Comparison of ENCODE assay signal across 8 mouse cellular contexts in the genomic region with DNA sequence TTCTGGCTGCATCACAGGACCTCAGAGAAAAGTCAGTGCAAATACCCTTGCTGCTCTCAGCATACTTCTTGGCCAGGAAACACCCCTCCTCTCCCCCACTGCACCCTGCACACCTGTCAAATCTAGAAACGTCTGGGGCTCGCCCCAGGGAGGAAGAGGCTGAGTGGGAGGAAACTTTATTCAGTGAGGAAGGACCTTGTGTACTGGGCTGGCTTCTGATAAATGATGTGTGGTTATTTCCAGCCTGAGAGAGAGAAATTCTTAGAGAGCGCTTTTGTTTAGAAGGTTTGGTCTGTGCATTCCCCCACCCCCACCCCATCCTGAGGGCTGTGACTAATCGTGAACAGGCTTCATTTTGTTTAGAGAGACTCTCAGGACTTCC.
DNase-seq lines count a peak whose midpoint lies in the region; ATAC-seq lines count a peak whose summit lies in the region.

No protein-coding gene starts in this region.

- ATAC-seq in forebrain, embryonic 14.5 days, result no peak
- ATAC-seq in forebrain, embryonic 13.5 days, result no peak
- ATAC-seq in embryonic facial prominence, embryonic 15.5 days (ENCODE audit: insufficient number of reproducible peaks, low FRiP score, low TSS enrichment, low read depth), result peak; percentile 41
- no peak for ATAC-seq in erythroid progenitor cell, adult 5-6 weeks (replicated peaks; ENCODE audit: low FRiP score, poor library complexity, severe bottlenecking)

- no peak overlapping the region for H3K4me3 ChIP-seq in forebrain, embryonic 14.5 days (ENCODE audit: low read depth, low read length)
- no peak overlapping the region for H3K4me3 ChIP-seq in forebrain, embryonic 13.5 days
- H3K4me3 ChIP-seq in embryonic facial prominence, embryonic 15.5 days (replicated peaks), result no peak overlapping the region

- H3K27me3 ChIP-seq in forebrain, embryonic 14.5 days (replicated peaks; ENCODE audit: control insufficient read depth, insufficient read depth, low read length), result no peaks in the 10 kb centered on the region
- H3K27me3 ChIP-seq in forebrain, embryonic 13.5 days, result no peaks in the 10 kb centered on the region
- no peaks in the 10 kb centered on the region for H3K27me3 ChIP-seq in embryonic facial prominence, embryonic 15.5 days

- peaks cover 32% of the 10 kb centered on the region for H3K4me1 ChIP-seq in forebrain, embryonic 14.5 days (ENCODE audit: control insufficient read depth, insufficient read depth, low read length)
- peaks cover 54% of the 10 kb centered on the region for H3K4me1 ChIP-seq in forebrain, embryonic 13.5 days
- H3K4me1 ChIP-seq in embryonic facial prominence, embryonic 15.5 days, result peaks cover 60% of the 10 kb centered on the region

- H3K27ac ChIP-seq in forebrain, embryonic 14.5 days (ENCODE audit: low read depth, low read length), result 0 out of 2 replicates have a peak overlapping the region, but pooled peaks have one; percentile 4
- no peak overlapping the region for H3K27ac ChIP-seq in forebrain, embryonic 13.5 days
- peak overlapping the region; percentile 79 for H3K27ac ChIP-seq in embryonic facial prominence, embryonic 15.5 days (replicated peaks)

- DNase-seq in forebrain, embryonic 14.5 days (ENCODE audit: low spot score), result no peak
- DNase-seq in CD4-positive, CD25-positive, alpha-beta regulatory T cell, adult 2 months (ENCODE audit: low read depth, low spot score), result peak; percentile 65
- peak; percentile 57 for DNase-seq in mesoderm, embryonic 11.5 days (ENCODE audit: low read depth, low spot score)
- DNase-seq in frontal cortex, postnatal 25 days (ENCODE audit: low spot score in 2 of 2), result no peak
- DNase-seq in cerebellum, adult 8-10 months, result no peak

- H3K4me2 ChIP-seq in forebrain, embryonic 14.5 days (ENCODE audit: low read length), result no peak overlapping the region
- H3K4me2 ChIP-seq in forebrain, embryonic 13.5 days, result no peak overlapping the region
- H3K4me2 ChIP-seq in embryonic facial prominence, embryonic 15.5 days (replicated peaks), result no peak overlapping the region

- no peaks in the 10 kb centered on the region for H3K9me3 ChIP-seq in forebrain, embryonic 14.5 days (replicated peaks; ENCODE audit: control insufficient read depth, low read length)
- H3K9me3 ChIP-seq in forebrain, embryonic 13.5 days (replicated peaks), result no peaks in the 10 kb centered on the region
- H3K9me3 ChIP-seq in embryonic facial prominence, embryonic 15.5 days (replicated peaks), result no peaks in the 10 kb centered on the region

- H3K36me3 ChIP-seq in forebrain, embryonic 14.5 days (ENCODE audit: control insufficient read depth, insufficient read depth, low read length), result no peaks in the 10 kb centered on the region
- 0 out of 2 replicates have a peak, but pooled peaks cover 4% of the 10 kb centered on the region for H3K36me3 ChIP-seq in forebrain, embryonic 13.5 days (ENCODE audit: poor library complexity, severe bottlenecking)
- H3K36me3 ChIP-seq in embryonic facial prominence, embryonic 15.5 days, result no peaks in the 10 kb centered on the region

- 38% methylated on average over 4 of the region's 4 CpGs for WGBS in forebrain, embryonic 14.5 days
- WGBS in forebrain, embryonic 13.5 days, result 53% methylated on average over 4 of the region's 4 CpGs
- WGBS in embryonic facial prominence, embryonic 15.5 days, result 5% methylated on average over 4 of the region's 4 CpGs

- H3K9ac ChIP-seq in forebrain, embryonic 14.5 days (ENCODE audit: low read length), result no peak overlapping the region
- no peak overlapping the region for H3K9ac ChIP-seq in forebrain, embryonic 13.5 days
- no peak overlapping the region for H3K9ac ChIP-seq in embryonic facial prominence, embryonic 15.5 days

Comparison
In these comparisons a context has a peak if more than half of its experiments do, and no peak if none do; other contexts are left out.
1. DNase-seq: peak in CD4-positive, CD25-positive, alpha-beta regulatory T cell, adult 2 months (single experiment) and mesoderm, embryonic 11.5 days (single experiment); none in forebrain, embryonic 14.5 days (single experiment), frontal cortex, postnatal 25 days (0 of 2) and cerebellum, adult 8-10 months (single experiment).